Mouse (Mus musculus) retina, adult 2 months (tissue): ENCODE data around the gene Fgfr2.
"Not testable (repeated sequence)": the region's sequence is repeated elsewhere in the genome, so short reads cannot be mapped to it uniquely, and the experiment has no call there.

Experiments
- DNase-seq: peaks from one replicate; pipeline ENCODE4 v3.0.0-alpha.2; 2012; ENCODE audit warnings: low read depth, low spot score

The Fgfr2 gene

DNA sequence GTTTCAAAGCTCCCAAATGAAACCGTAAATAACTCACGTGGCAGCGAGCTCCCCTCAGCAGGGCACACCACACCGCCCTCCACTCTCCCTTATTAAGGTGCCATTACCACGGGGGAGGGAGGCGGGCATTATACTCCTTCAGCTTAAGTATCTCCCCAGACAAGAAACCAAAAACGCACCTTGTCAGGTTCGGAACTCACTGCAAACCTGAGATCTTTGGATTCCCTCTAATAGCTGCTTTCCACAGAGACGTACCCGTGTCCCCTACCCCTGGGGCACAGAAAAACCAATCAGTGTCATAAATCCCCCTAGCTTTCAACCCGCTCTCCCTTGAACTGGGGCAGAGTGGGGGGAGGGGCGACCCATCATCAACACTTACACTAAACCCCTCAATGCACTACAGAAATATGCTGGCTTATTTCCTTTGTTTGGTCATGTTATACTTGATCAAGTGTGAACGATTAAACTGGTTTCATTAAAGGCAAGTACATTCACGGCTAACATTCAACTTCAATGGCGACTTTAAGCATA, 2.9 kb downstream of the Fgfr2 start:
- DNase-seq, result no peak

DNA sequence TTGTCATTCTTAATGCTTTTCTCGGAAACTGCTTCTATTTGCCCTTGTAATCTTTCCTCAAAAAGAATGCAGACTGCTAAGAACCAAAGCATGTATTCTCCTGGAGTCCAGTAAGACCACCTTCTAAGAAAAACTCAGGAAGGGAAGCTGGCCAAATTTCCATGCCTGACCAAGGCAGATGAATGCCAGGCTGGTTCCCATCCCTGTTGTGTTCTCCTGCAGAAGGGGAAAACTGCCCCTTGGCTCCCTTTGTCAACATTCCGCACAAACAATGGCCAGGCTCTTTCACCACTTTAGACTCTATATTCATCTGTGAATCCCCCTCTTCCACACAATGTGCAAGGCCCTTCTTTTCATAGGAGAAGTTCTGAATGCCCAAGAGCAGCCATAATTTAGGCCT, 5.3 kb downstream of the Fgfr2 start:
- DNase-seq, result no peak

DNA sequence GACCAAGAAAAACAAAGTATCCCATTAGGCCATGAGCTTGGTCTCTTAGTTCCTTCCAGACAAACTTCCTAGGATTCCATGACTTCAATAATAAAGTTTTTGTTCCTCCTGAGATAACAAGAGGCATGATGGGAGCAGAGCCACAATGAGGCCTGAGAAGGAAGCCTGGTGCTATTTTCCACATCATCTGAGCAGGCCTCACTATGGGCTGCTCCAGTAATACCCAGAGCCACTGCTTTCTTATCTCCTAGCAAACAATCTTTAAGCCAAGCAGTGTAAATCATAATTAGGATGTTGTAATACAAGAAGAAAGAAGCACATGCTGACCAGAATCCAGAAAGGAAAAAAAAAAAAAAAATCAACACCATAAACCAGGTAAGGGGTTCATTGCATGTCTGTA, 6.6 kb downstream of the Fgfr2 start:
- no peak for DNase-seq

DNA sequence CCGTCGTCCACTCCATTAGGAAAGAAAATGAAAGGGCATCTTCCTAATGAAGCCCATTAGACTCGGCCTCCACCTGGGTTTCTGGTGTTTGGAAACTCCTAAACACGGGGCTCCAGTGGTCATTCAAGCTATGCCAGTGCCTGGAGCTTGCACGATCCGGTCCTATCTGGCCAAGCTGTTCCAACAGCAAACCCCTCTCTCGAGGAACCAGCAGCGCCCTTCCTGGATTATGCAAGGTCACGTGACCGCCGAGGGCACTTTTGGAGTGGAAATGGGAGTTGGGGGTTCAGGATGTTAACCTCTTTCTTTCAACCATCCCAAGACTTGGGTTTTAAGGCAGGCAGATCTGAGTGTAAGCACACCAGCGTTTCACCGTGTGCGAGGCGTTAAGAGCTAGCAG, 7.3 kb downstream of the Fgfr2 start:
- no peak for DNase-seq

- DNase-seq, result no peak
Observed at GRCm38 (mm10) chr7:133114847-133115470, 8.2 kb downstream of the Fgfr2 start.

- DNase-seq, result no peak
Observed at GRCm38 (mm10) chr7:133113185-133113895, 9.8 kb downstream of the Fgfr2 start.

DNA sequence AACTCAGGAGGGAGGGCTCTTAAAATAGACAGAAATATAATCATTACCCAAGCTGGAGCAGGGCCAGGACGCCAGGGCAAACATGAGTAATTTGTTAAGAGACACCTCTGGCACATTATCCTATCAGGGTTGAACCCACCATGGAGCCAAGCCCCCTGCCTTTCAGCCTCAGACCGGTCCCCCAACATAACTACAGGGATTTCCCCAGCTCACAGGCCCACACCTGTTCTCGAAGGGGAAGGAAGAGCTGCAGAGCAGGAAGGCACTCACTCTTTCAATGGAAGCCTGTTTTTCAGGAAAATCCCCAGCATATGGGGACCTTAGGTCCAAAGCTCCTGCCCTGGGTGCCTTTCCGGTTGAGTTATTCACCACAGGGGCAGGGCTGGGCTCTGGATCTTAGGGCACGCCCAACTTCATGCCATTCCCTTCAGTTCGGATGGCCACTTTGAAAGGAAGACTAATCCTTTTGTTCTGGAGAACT, 10.8 kb downstream of the Fgfr2 start:
- DNase-seq, result no peak

- no peak for DNase-seq
Observed at GRCm38 (mm10) chr7:133109442-133109841, 13.7 kb downstream of the Fgfr2 start.

DNA sequence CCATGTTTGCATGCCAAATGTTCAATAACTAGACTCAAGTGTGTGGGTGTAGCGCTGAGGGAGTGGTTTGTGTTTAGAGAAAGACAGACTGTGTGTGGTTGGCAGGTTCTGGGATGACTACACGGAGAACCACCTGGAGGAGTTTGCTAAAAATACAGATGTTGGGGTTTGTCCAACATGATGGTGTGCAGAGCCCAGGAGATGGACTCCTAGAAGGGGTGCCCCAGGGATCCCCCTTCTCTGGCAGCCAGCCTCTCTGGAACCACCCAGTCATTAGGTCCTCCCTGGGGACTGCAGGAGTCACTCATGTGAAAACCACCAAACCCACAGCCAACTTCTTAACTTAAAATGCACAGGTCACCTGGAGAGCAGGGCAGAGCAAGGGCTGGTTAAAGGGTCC, 14.5 kb downstream of the Fgfr2 start:
- DNase-seq, result no peak

DNA sequence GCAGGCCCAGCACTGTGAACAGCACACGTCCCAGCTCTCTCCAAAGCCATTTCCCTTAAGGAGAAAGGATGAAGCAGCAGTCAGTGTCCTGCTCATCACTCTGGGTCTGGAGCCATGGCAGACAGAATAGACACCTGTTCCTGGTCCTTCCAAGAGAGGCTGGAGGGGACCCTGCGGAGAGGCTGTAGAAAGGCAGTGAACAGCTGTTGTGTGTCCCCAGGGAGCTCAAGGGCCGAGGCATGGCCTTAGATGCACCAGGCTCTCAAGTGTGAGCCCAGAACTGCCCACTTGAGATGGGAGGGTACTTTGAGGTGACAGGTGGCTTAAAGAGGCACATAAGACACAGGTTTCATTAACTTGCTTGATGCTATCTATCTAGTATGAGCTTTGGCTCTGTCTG, 20.6 kb downstream of the Fgfr2 start:
- DNase-seq, result no peak

DNA sequence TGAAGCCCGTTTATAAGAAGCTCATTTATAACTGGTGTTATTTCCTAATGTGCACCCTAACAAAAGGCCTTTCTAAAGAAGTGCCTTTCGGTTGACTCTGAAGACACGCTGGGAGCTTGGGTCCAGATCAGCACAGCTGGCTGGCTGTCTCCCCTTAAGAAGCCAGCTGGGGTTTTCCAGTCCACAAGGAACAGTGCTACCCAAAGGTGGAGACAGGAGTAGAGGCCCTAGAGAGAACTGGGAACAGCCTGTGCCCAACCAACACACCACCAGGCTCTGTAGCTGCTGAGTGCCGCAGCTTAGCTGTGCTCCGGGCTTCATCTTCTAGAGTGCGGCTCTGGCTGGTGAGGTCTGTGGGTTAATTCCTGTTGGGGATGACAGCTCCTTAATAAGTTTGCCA, 22.1 kb downstream of the Fgfr2 start:
- DNase-seq, result no peak

DNA sequence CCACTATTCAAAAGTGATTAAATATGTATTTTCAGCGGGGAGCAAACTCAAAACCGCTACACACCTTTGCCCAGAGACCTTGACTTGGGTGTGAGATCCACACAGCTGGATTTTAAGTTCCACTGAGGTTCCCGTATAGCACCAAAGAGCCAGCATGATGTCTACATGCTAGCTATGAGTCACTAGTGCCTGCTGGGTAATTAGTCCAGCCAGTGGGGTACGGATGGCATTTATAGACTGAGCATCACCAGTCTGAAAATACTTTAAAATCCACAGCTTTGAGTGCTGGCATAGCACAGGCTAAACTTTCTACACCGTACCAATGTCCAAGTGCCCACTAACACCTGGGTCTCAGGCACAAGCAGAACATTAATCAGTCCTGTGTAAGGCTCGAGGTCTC, 23.0 kb downstream of the Fgfr2 start:
- no peak for DNase-seq

- no peak for DNase-seq
Observed at GRCm38 (mm10) chr7:133099266-133099665, 23.9 kb downstream of the Fgfr2 start.

DNA sequence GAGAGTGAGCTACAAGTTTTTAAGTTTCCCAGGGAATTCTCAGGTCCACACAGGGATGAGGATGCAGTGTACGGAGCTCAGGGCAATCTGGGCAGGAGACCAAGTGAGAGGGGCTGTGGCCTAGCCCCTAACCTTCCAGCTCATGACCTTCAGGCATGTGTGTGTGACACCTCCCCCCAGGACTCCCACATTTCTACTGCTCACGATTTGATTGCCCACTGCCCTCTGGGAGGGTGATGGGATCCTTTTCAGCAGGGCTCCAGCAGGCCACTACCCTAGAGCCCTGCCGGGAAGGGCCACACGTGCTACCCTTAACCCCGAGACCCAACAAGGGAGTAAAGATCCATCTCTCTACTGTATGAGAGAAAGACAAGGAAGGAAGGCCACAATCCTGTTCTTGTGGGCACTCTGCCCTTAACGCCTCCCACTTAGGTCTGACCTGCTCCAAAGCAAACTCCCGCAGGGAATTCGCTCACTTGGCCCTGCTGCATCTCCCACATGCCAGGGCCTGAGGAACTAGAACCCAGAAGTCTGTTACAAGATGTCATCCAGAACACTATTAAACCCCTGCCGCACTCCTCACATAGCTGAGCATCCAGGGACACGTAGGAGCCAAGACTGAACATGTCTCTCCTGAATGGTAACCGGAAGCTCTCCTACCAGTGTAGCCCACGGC, 24.9 kb downstream of the Fgfr2 start:
- no peak for DNase-seq

- not testable (repeated sequence) for DNase-seq
Observed at GRCm38 (mm10) chr7:133095610-133096009, 27.5 kb downstream of the Fgfr2 start.

- no peak for DNase-seq
Observed at GRCm38 (mm10) chr7:133094711-133095495, 28.2 kb downstream of the Fgfr2 start.

- no peak for DNase-seq
Observed at GRCm38 (mm10) chr7:133094161-133094560, 29.0 kb downstream of the Fgfr2 start.

GRCm38 (mm10) chr7:133093731-133094130, 29.4 kb downstream of the Fgfr2 start:
- no peak for DNase-seq

GRCm38 (mm10) chr7:133090641-133091040, 32.5 kb downstream of the Fgfr2 start:
- DNase-seq, result no peak

- no peak for DNase-seq
Observed at GRCm38 (mm10) chr7:133089621-133090260, 33.4 kb downstream of the Fgfr2 start.

- no peak for DNase-seq
Observed at GRCm38 (mm10) chr7:133088830-133089261, 34.3 kb downstream of the Fgfr2 start.
